Mouse (Mus musculus) heart, embryonic 14.5 days (tissue): ENCODE results near the gene Impdh2. TPM values are rescaled to one million over a fixed set of nuclear protein-coding genes. Genes with fewer than 3 reads are reported as not detected.

Source experiments
- ATAC-seq: fragments of 200-750 bp; cut with Nextera tagmentation; 2 replicates; pipeline ENCODE4 v1.8.0; 2017; ENCODE audit warnings: low read depth, moderate TSS enrichment; ENCODE audit not compliant: insufficient number of reproducible peaks, insufficient read depth, low FRiP score
- H3K27ac ChIP-seq, 2 experiments: fragments of 200-500 bp in 1 of 2; fragments of 300-500 bp in 1 of 2; sonication (generic) in 1 of 2; replicated peaks in 1 of 2; 2 replicates each; pipeline ENCODE4 v1.5.1; 2012 to 2014; ENCODE audit warnings: low read depth in 2 of 2, low read length in 2 of 2, control low read depth in 1 of 2, mild to moderate bottlenecking in 1 of 2, mixed read lengths in 1 of 2; ENCODE audit not compliant: control insufficient read depth in 1 of 2, insufficient read depth in 1 of 2
- H3K27me3 ChIP-seq: fragments of 300-500 bp; sonication (generic); 2 replicates; pipeline ENCODE4 v1.6.1; 2014; ENCODE audit warnings: mild to moderate bottlenecking, low read length, control low read depth; ENCODE audit not compliant: control insufficient read depth, insufficient read depth
- H3K36me3 ChIP-seq: fragments of 300-500 bp; sonication (generic); 2 replicates; pipeline ENCODE4 v1.6.1; 2014; ENCODE audit warnings: mild to moderate bottlenecking, control low read depth, low read length, mixed read lengths; ENCODE audit not compliant: control insufficient read depth, insufficient read depth
- H3K4me1 ChIP-seq, 2 experiments: fragments of 200-500 bp in 1 of 2; fragments of 300-500 bp in 1 of 2; sonication (generic) in 1 of 2; 2 replicates each; pipeline ENCODE4 v1.6.1; 2012 to 2014; ENCODE audit warnings: low read length in 2 of 2, control low read depth in 1 of 2, mixed read lengths in 1 of 2; ENCODE audit not compliant: control insufficient read depth in 2 of 2, insufficient read depth in 2 of 2
- H3K4me2 ChIP-seq: fragments of 300-500 bp; sonication (generic); 2 replicates; pipeline ENCODE4 v1.6.1; 2014; ENCODE audit warnings: mild to moderate bottlenecking, low read length
- H3K4me3 ChIP-seq, 2 experiments: fragments of 200-500 bp in 1 of 2; fragments of 300-500 bp in 1 of 2; sonication (generic) in 1 of 2; 2 replicates each; pipeline ENCODE4 v1.5.1; 2012 to 2014; ENCODE audit warnings: low read length in 2 of 2, mild to moderate bottlenecking in 2 of 2, control low read depth in 1 of 2, low read depth in 1 of 2, moderate library complexity in 1 of 2; ENCODE audit not compliant: control insufficient read depth in 1 of 2, insufficient read depth in 1 of 2
- H3K9ac ChIP-seq: fragments of 300-500 bp; sonication (generic); 2 replicates; pipeline ENCODE4 v1.6.1; 2014; ENCODE audit warnings: mild to moderate bottlenecking, low read length
- H3K9me3 ChIP-seq: fragments of 300-500 bp; sonication (generic); 2 replicates; pipeline ENCODE4 v1.6.1; 2016; ENCODE audit warnings: low read length, control low read depth; ENCODE audit not compliant: control insufficient read depth
- WGBS: fragments of 180-500 bp; shearing (Covaris S2); extraction: QIAGEN DNeasy Blood & Tissue Kit; methylation state at CpG from one replicate; pipeline ENCODE4 v1.1.7; 2014; 5-methylcytosine and 5-hydroxymethylcytosine counted together
- polyA plus RNA-seq: library from polyadenylated mRNA; unstranded; fragments of >200 nt; fragmentation: Nextera tagmentation; extraction: Ambion mirVana; gene quantifications from 2 replicates; pipeline ENCODE4 v1.2.1, GENCODE M21; 2014

The Impdh2 gene
- polyA plus RNA-seq, 1 experiment from 2014 or later: 97.5 TPM

- H3K4me2 ChIP-seq: peak within 1 kb of the TSS; percentile 66
- WGBS: 7% methylated on average over 51 of the region's 51 CpGs
- no peaks in the 10 kb centered on the region for H3K9me3 ChIP-seq
- H3K4me3 ChIP-seq: peak within 1 kb of the TSS; percentile 73 to 93
- peak; percentile 95 for ATAC-seq
- H3K9ac ChIP-seq: peak within 1 kb of the TSS; percentile 91
- peak within 1 kb of the TSS; percentile 92 to 94 for H3K27ac ChIP-seq
- peaks cover 32 to 43% of the 10 kb centered on the region in 2 experiments for H3K4me1 ChIP-seq
- no peaks in the 10 kb centered on the region for H3K27me3 ChIP-seq
- H3K36me3 ChIP-seq: peaks cover 50% of the 10 kb centered on the region
These were observed 18.7 kb downstream of the Impdh2 start, which contains the start of gene Wdr6 for GRCm38 (mm10) chr9:108578545-108579343. Gene Wdr6, minus strand, starts transcription at chr9:108578739.

GRCm38 (mm10) chr9:108579344-108579690 is 19.2 kb downstream of the Impdh2 start:
- H3K36me3 ChIP-seq: peaks cover 44% of the 10 kb centered on the region
- WGBS: 42% methylated on average over 5 of the region's 5 CpGs
- no peaks in the 10 kb centered on the region for H3K27me3 ChIP-seq
- peak overlapping the region in 1 of 2 experiments; percentile 73; a peak in 2 of 4 replicates for H3K4me3 ChIP-seq
- H3K4me2 ChIP-seq: peak overlapping the region; percentile 66
- ATAC-seq: no peak
- peaks cover 32 to 42% of the 10 kb centered on the region in 2 experiments for H3K4me1 ChIP-seq
- peak overlapping the region; percentile 67 for H3K9ac ChIP-seq
- no peaks in the 10 kb centered on the region for H3K9me3 ChIP-seq
- peak overlapping the region; percentile 72 to 92 for H3K27ac ChIP-seq

GRCm38 (mm10) chr9:108587571-108588180 is 27.6 kb downstream of the Impdh2 start:
- Histone ChIP-seq H3K9me3 (no peaks in the 10 kb centered on the region), H3K4me1 (peaks cover 35 to 45% of the 10 kb centered on the region in 2 experiments), H3K27me3 (no peaks in the 10 kb centered on the region), H3K4me2 (peak overlapping the region; percentile 59), H3K9ac (peak overlapping the region; percentile 51), H3K27ac (peak overlapping the region; percentile 87 to 92), H3K4me3 (peak overlapping the region; percentile 29 to 34), H3K36me3 (peaks cover 10% of the 10 kb centered on the region)
- ATAC-seq: peak; percentile 94
- WGBS: 2% methylated on average over 14 of the region's 14 CpGs

- H3K27me3 ChIP-seq: no peaks in the 10 kb centered on the region
- peak overlapping the region in 1 of 2 experiments; percentile 92; a peak in 1 of 4 replicates for H3K27ac ChIP-seq
- no peaks in the 10 kb centered on the region for H3K9me3 ChIP-seq
- ATAC-seq: no peak
- H3K4me3 ChIP-seq: no peak overlapping the region
- peaks cover 31 to 40% of the 10 kb centered on the region in 2 experiments for H3K4me1 ChIP-seq
- peaks cover 9% of the 10 kb centered on the region; the same call in 1 of the 2 replicates for H3K36me3 ChIP-seq
- 68% methylated on average over 5 of the region's 5 CpGs for WGBS
- H3K4me2 ChIP-seq: no peak overlapping the region
- no peak overlapping the region for H3K9ac ChIP-seq
These were observed 29.1 kb downstream of the Impdh2 start for GRCm38 (mm10) chr9:108589229-108589628.

GRCm38 (mm10) chr9:108591462-108591861 is 31.4 kb downstream of the Impdh2 start:
- Histone ChIP-seq H3K4me2 (no peak overlapping the region), H3K4me1 (peaks cover 33 to 43% of the 10 kb centered on the region in 2 experiments), H3K9me3 (no peaks in the 10 kb centered on the region), H3K4me3 (no peak overlapping the region), H3K36me3 (peaks cover 9% of the 10 kb centered on the region; the same call in 1 of the 2 replicates), H3K27me3 (no peaks in the 10 kb centered on the region), H3K9ac (no peak overlapping the region), H3K27ac (no peak overlapping the region)
- no peak for ATAC-seq
- 75% methylated on average over 4 of the region's 4 CpGs for WGBS

GRCm38 (mm10) chr9:108594354-108594753 is 34.3 kb downstream of the Impdh2 start:
- no peak for ATAC-seq
- Histone ChIP-seq H3K36me3 (peaks cover 9% of the 10 kb centered on the region; the same call in 1 of the 2 replicates), H3K4me3 (no peak overlapping the region), H3K4me1 (peaks cover 12 to 16% of the 10 kb centered on the region in 2 experiments), H3K27ac (peak overlapping the region; percentile 72 to 91), H3K9ac (peak overlapping the region; percentile 56; the same call in 1 of the 2 replicates), H3K4me2 (peak overlapping the region; percentile 47), H3K27me3 (no peaks in the 10 kb centered on the region), H3K9me3 (no peaks in the 10 kb centered on the region)
- WGBS: 15% methylated on average over 3 of the region's 3 CpGs

- H3K27me3 ChIP-seq: no peaks in the 10 kb centered on the region
- peak within 1 kb of the TSS; percentile 88 for H3K9ac ChIP-seq
- H3K4me3 ChIP-seq: peak within 1 kb of the TSS; percentile 62 to 86
- no peaks in the 10 kb centered on the region for H3K9me3 ChIP-seq
- H3K36me3 ChIP-seq: peaks cover 7% of the 10 kb centered on the region
- H3K4me1 ChIP-seq: peaks cover 12 to 18% of the 10 kb centered on the region in 2 experiments
- peak within 1 kb of the TSS; percentile 87 for H3K4me2 ChIP-seq
- peak within 1 kb of the TSS; percentile 62 to 71 for H3K27ac ChIP-seq
- WGBS: 1% methylated on average over 68 of the region's 69 CpGs
- ATAC-seq: peak; percentile 75
These were observed 37.1 kb downstream of the Impdh2 start, which contains the start of gene P4htm for GRCm38 (mm10) chr9:108596998-108597764. Gene P4htm, minus strand, starts transcription at chr9:108597667.
